Mouse (Mus musculus) E14TG2a.4 (cell line): ENCODE data around the gene Agbl4.

Source experiments
- H3K27me3 ChIP-seq: 2 replicates; pipeline ENCODE4 v1.6.1; 2014; ENCODE audit warnings: low read length, control low read depth; ENCODE audit not compliant: insufficient read depth
- H3K36me3 ChIP-seq: 2 replicates; pipeline ENCODE4 v1.6.1; 2014; ENCODE audit warnings: low read length, control low read depth; ENCODE audit not compliant: insufficient read depth
- H3K4me1 ChIP-seq: replicated peaks from 2 replicates; pipeline ENCODE4 v1.6.1; 2014; ENCODE audit warnings: low read depth, low read length, control low read depth
- H3K4me3 ChIP-seq: replicated peaks from 2 replicates; pipeline ENCODE4 v1.5.1; 2014; ENCODE audit warnings: mild to moderate bottlenecking, low read length
- H3K9me3 ChIP-seq: 2 replicates; pipeline ENCODE4 v1.6.1; 2014; ENCODE audit warnings: low read length, control low read depth
- CTCF ChIP-seq: conservative IDR thresholded peaks from 2 replicates; pipeline ENCODE4 v1.5.1; 2014; ENCODE audit warnings: low read length
- NANOG ChIP-seq: IDR thresholded peaks from 2 replicates; pipeline ENCODE4 v1.6.1; 2014; ENCODE audit warnings: borderline replicate concordance, low read length, mixed read lengths
- POU5F1 ChIP-seq: IDR thresholded peaks from 2 replicates; pipeline ENCODE4 v1.6.1; 2014; ENCODE audit warnings: low read length, borderline replicate concordance

Agbl4 gene

GRCm38 (mm10) chr4:111414399-111414798, 1016.9 kb downstream of the Agbl4 start:
- TF ChIP-seq POU5F1 (no peak), CTCF (no peak)
- H3K9me3 ChIP-seq: no peaks in the 10 kb centered on the region
- peaks cover 8% of the 10 kb centered on the region; the same call in 1 of the 2 replicates for H3K36me3 ChIP-seq
- H3K4me3 ChIP-seq: peak overlapping the region; percentile 87
- H3K4me1 ChIP-seq: peaks cover 54% of the 10 kb centered on the region
- H3K27me3 ChIP-seq: peaks cover 9% of the 10 kb centered on the region

- Histone ChIP-seq H3K4me3 (peak within 1 kb of the TSS; percentile 87), H3K36me3 (peaks cover 8% of the 10 kb centered on the region; the same call in 1 of the 2 replicates), H3K27me3 (peaks cover 9% of the 10 kb centered on the region), H3K9me3 (no peaks in the 10 kb centered on the region), H3K4me1 (peaks cover 57% of the 10 kb centered on the region)
- no peak for TF ChIP-seq CTCF
These were observed 1017.5 kb downstream of the Agbl4 start, which contains the start of gene Bend5 for GRCm38 (mm10) chr4:111414818-111415488. Gene Bend5 (plus strand): TSS chr4:111415006.

- Histone ChIP-seq H3K4me3 (peak overlapping the region; percentile 87; the same call in 1 of the 2 replicates), H3K4me1 (peaks cover 57% of the 10 kb centered on the region), H3K9me3 (no peaks in the 10 kb centered on the region), H3K36me3 (peaks cover 8% of the 10 kb centered on the region; the same call in 1 of the 2 replicates), H3K27me3 (peaks cover 9% of the 10 kb centered on the region)
- TF ChIP-seq POU5F1: no peak
- TF ChIP-seq NANOG: no peak
- no peak for TF ChIP-seq CTCF
These were observed 1018.7 kb downstream of the Agbl4 start for GRCm38 (mm10) chr4:111416126-111416525.

GRCm38 (mm10) chr4:111416551-111416950, 1019.1 kb downstream of the Agbl4 start:
- no peak overlapping the region for H3K4me3 ChIP-seq
- H3K9me3 ChIP-seq: no peaks in the 10 kb centered on the region
- H3K36me3 ChIP-seq: peaks cover 8% of the 10 kb centered on the region; the same call in 1 of the 2 replicates
- peaks cover 9% of the 10 kb centered on the region for H3K27me3 ChIP-seq
- no peak for TF ChIP-seq POU5F1
- TF ChIP-seq NANOG: no peak
- no peak for TF ChIP-seq CTCF
- peaks cover 56% of the 10 kb centered on the region for H3K4me1 ChIP-seq

- peaks cover 44% of the 10 kb centered on the region for H3K4me1 ChIP-seq
- H3K9me3 ChIP-seq: no peaks in the 10 kb centered on the region
- no peak overlapping the region for H3K4me3 ChIP-seq
- H3K27me3 ChIP-seq: peaks cover 9% of the 10 kb centered on the region
- H3K36me3 ChIP-seq: peaks cover 8% of the 10 kb centered on the region; the same call in 1 of the 2 replicates
- TF ChIP-seq POU5F1: no peak
- TF ChIP-seq NANOG: no peak
- no peak for TF ChIP-seq CTCF
These were observed 1020.3 kb downstream of the Agbl4 start for GRCm38 (mm10) chr4:111417716-111418115.

GRCm38 (mm10) chr4:111419476-111419875, 1022.0 kb downstream of the Agbl4 start:
- H3K36me3 ChIP-seq: peaks cover 8% of the 10 kb centered on the region; the same call in 1 of the 2 replicates
- H3K9me3 ChIP-seq: no peaks in the 10 kb centered on the region
- no peak overlapping the region for H3K4me3 ChIP-seq
- H3K27me3 ChIP-seq: peaks cover 9% of the 10 kb centered on the region
- peaks cover 27% of the 10 kb centered on the region for H3K4me1 ChIP-seq
- no peak for TF ChIP-seq NANOG
- TF ChIP-seq POU5F1: no peak

- TF ChIP-seq POU5F1: no peak
- no peak for TF ChIP-seq CTCF
- no peak for TF ChIP-seq NANOG
- peaks cover 9% of the 10 kb centered on the region for H3K27me3 ChIP-seq
- no peak overlapping the region for H3K4me3 ChIP-seq
- H3K9me3 ChIP-seq: no peaks in the 10 kb centered on the region
- H3K36me3 ChIP-seq: peaks cover 11% of the 10 kb centered on the region; the same call in 1 of the 2 replicates
- H3K4me1 ChIP-seq: peaks cover 27% of the 10 kb centered on the region
These were observed 1022.6 kb downstream of the Agbl4 start for GRCm38 (mm10) chr4:111420031-111420430.

- peaks cover 21% of the 10 kb centered on the region for H3K4me1 ChIP-seq
- H3K4me3 ChIP-seq: no peak overlapping the region
- H3K36me3 ChIP-seq: peaks cover 14% of the 10 kb centered on the region; the same call in 1 of the 2 replicates
- no peaks in the 10 kb centered on the region for H3K9me3 ChIP-seq
- H3K27me3 ChIP-seq: peaks cover 4% of the 10 kb centered on the region
- TF ChIP-seq CTCF (no peak), POU5F1 (no peak), NANOG (no peak)
These were observed 1023.5 kb downstream of the Agbl4 start for GRCm38 (mm10) chr4:111420955-111421354.

- peaks cover 17% of the 10 kb centered on the region for H3K4me1 ChIP-seq
- no peaks in the 10 kb centered on the region for H3K27me3 ChIP-seq
- TF ChIP-seq POU5F1 (no peak), NANOG (no peak), CTCF (no peak)
- no peak overlapping the region for H3K4me3 ChIP-seq
- peaks cover 14% of the 10 kb centered on the region; the same call in 1 of the 2 replicates for H3K36me3 ChIP-seq
- no peaks in the 10 kb centered on the region for H3K9me3 ChIP-seq
These were observed 1024.3 kb downstream of the Agbl4 start for GRCm38 (mm10) chr4:111421785-111422184.
